Mouse (Mus musculus) naive thymus-derived CD4-positive, alpha-beta T cell, adult 2 months (primary cell): ENCODE results near the gene Acadvl.
A peak's percentile ranks its signal among the peaks of the same experiment; 100 is the strongest.

ENCODE experiments used
- DNase-seq: peaks from one replicate; pipeline ENCODE4 v3.0.0-alpha.2; 2011; ENCODE audit warnings: low read depth

The Acadvl gene

GRCm38 (mm10) chr11:69980196-69981140, 34.7 kb downstream of the Acadvl start:
- peak; percentile 94 for DNase-seq

- DNase-seq = no peak
Measured at GRCm38 (mm10) chr11:69979827-69980195, 35.4 kb downstream of the Acadvl start.

- DNase-seq = no peak
Measured at GRCm38 (mm10) chr11:69976271-69976670, 38.9 kb downstream of the Acadvl start.

- no peak for DNase-seq
Measured at GRCm38 (mm10) chr11:69974907-69975306, 40.3 kb downstream of the Acadvl start.

- DNase-seq = no peak
Measured at GRCm38 (mm10) chr11:69970775-69971174, 44.4 kb downstream of the Acadvl start.

GRCm38 (mm10) chr11:69970222-69970621, 45.0 kb downstream of the Acadvl start:
- no peak for DNase-seq

- DNase-seq = no peak
Measured at GRCm38 (mm10) chr11:69968793-69969192, 46.4 kb downstream of the Acadvl start.

- no peak for DNase-seq
Measured at GRCm38 (mm10) chr11:69966860-69967517, 48.2 kb downstream of the Acadvl start.

- DNase-seq = no peak
Measured at GRCm38 (mm10) chr11:69966006-69966859, 49.0 kb downstream of the Acadvl start.

GRCm38 (mm10) chr11:69965271-69966005, 49.8 kb downstream of the Acadvl start:
- DNase-seq = no peak

- no peak for DNase-seq
Measured at GRCm38 (mm10) chr11:69964650-69965270, 50.5 kb downstream of the Acadvl start, which contains the start of gene Cldn7. Gene Cldn7, plus strand, starts transcription at chr11:69964779.

- no peak for DNase-seq
Measured at GRCm38 (mm10) chr11:69961841-69962240, 53.4 kb downstream of the Acadvl start.

- DNase-seq = peak; percentile 36
Measured at GRCm38 (mm10) chr11:69960616-69961015, 54.6 kb downstream of the Acadvl start.
